Mouse (Mus musculus) urinary bladder, postnatal 36 days (tissue): ENCODE measurements around the gene Kctd12b.
A peak's percentile ranks its signal among the peaks of the same experiment; 100 is the strongest.
"Not testable (repeated sequence)": the region's sequence is repeated elsewhere in the genome, so short reads cannot be mapped to it uniquely, and the experiment has no call there.

Experiments used
- DNase-seq, 2 experiments: peaks; one replicate each; pipeline ENCODE4 v3.0.0; 2022; ENCODE audit warnings: low spot score in 2 of 2, mixed read lengths in 1 of 2

The Kctd12b gene

DNA sequence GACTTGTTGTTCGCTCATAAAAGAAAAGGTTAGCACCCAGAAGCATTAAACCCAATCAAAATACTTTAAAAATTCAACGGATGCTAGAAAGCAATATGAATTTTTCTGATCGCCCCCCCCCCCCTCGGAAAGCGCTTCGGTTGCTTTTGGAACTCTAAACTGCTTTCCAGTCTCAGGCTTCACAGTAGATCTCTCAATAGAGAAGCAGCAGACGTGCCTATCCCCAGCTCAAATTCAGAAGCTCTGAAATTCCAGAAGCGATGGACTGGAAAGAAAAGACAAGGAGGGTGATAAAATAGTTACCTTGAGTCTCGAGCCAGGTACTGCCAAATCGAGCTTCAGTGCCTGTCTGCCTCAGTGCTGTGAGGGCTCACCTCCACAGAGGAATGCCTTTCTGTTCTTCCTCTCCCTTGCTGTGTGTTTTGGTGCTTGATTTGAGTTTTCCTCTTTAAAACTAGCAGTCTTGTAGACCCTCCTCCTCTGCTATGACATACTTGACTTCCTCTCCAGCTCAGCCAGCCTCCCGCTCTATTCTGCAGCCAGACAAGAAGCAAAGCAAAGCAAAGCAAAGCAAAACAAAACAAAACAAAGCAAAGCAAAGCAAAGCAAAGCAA is at the start of gene Kctd12b:
Kctd12b (minus strand) TSS at position 610 of the 614 bp plus-strand sequence.
- peak in 1 of 2 experiments; percentile 22 for DNase-seq

DNA sequence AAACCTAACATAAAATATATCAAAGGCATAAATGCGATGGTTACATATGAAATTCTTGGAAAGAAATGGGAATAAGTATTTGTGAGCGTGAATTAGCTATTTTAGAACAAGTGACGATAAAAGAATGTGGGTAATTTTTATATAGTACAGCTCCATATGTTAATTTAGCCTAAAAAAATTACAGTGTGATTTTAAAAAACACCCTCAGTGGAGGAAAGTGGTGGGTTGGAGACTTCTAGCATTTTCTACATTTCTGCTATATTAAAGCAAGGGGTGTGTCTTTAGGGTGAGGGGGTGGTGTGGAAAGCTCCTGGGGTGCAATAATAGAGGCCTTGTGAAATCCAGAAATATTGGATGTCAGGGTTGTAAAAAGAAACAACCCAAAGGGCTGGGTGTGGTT is 46.3 kb upstream of the Kctd12b start:
- DNase-seq: no peak

DNA sequence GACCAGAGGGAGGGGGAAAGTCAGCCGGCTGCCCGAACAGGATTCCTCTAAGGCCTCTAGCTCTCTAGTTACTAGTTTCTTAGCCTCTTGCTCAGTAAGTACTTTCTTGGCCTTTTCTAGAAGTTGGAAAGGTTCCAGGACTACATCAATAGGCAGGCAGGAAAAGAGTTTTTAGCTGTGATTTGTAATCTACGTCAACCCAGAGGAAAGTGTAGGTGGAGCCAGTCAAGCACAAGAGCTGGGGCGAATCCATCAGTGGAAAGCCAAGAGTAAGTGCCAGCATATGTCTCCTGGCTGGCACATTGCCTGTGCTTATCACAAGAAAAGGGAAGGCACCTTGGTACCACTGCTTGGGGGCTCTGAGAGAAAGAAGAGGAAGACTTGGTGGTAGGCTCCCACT is 39.5 kb upstream of the Kctd12b start:
- no peak for DNase-seq

DNA sequence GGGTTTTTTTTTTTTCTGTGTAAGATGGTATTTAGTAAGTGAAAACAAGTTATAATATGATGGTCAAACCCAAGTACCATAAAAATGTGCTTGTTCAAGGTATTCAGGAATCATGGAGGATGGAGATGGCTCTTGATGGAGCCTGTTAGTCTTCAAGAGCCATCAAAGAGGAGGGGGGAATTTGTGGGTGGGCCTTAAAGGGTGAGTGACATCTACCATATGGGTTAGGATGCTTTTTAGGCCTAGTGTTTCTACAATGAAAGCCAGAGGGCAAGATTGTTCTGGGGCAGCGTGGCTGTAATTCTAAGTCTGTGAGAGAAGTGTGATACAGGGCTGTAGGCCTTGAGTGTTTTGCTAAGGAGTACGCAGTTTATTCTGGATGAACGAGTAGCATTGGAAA is 28.2 kb upstream of the Kctd12b start:
- no peak for DNase-seq

DNA sequence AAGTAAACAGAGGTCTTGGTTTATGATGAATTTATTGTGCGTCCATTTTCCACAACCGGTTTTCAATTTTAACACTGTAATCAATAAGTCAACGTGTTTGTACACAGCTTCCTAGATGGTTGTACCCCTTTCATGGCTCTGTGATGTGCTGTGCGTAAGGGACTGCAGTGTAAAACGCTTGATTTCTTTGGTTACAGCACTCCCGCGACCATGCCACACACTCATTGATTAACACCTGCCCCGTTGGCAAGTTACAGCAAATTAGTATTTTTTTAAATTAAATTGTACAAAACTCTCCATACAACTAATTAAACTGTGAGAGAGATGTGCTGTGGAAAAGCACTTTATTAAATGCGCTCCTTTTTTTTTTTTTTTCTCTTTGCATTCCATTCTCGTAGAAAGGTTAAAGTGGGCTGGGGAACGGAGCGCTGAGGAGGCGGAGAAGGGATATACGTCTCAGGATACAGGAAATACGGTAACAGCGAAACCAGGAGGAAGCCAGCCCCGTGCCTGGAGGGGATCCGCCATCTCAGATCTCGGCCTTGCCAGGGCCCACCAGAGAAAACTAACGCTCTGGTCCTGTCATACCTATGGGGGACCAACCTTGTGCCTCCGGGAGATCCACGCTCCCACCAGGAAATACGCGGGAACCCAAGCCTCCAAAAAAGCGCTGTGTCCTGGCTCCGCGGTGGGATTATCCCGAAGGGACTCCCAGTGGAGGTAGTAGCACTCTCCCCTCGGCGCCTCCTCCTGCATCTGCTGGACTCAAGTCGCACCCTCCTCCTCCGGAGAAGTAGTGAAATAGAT is 27.1 kb upstream of the Kctd12b start, which contains the start of gene Nbdy:
Nbdy (plus strand) TSS at position 481 of the 807 bp plus-strand sequence.
- DNase-seq: peak; percentile 26 to 28

DNA sequence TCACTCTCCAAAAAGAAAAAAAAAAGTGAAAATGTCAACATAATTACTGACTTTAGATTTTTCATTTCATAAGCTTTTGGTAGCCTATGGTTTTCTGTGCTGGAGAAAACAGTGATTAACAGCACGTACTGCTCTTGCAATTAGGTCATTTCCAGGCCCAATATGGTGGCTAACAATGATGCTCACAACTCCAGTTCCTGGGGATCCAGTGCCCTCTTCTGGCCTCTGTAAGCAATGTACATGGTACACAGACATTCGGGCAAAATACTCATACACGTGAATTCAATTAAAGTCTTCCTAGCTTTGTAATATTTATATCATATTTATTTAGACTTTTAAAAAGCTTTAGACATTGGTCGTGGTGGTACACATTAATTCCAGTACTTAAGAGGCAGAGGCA is 23.4 kb upstream of the Kctd12b start:
- no peak for DNase-seq

DNA sequence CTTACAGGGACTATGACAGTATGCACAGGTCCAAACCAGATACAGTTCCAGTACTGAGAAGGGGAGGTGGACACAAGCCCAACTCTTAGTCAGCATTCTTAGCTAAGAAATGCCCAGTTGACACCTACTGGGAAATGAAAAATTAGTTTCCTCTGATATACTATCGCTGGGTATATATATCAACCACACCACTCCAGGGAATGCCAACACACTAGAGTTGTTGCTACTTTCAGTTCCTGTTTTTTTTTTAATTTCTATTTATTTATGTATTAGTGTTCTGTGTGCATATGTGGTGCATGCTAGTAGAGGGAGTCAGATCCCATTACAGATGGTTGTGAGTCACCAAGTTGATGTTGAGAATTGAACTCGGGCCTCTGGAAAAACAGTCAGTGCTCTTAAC is 20.5 kb upstream of the Kctd12b start:
- DNase-seq: no peak

DNA sequence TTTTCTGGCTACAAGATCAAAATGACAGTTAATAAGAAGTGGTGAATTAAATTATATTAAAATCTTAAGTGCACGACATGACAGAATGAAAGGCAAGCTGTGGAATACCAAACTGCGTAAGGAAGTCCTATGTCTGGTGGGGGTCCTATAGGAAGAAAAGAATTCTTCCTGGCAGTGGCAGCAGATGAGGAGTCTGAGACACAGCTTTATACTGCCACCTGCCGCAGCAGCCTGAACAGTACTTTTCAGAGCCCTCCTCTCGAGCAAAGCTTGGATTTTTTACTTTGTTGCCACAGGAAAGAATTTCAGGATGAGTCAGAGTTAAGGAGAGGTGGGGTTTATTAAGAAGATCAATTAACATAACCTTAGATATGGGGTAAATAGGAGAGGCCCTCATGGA is 11.5 kb upstream of the Kctd12b start:
- DNase-seq: no peak

DNA sequence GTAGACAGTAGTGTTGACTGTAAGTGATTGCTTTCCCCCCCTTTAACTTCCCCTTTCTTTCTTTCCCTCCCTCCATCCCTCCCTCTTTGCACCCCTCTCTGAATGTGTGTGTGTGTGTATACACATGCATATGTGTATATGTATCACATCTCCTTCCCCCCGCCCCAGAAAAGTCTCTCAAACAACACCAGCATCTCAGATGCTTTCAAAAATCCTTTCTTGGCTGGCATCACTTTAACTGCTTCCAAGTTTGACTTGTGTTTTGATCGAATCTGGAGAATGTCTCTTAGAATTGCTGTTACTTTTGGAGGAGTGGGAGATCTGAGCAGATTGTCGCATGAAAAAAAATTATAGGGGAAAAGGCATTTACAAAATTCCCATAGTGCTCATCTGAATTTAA is 4.3 kb upstream of the Kctd12b start:
- no peak for DNase-seq

DNA sequence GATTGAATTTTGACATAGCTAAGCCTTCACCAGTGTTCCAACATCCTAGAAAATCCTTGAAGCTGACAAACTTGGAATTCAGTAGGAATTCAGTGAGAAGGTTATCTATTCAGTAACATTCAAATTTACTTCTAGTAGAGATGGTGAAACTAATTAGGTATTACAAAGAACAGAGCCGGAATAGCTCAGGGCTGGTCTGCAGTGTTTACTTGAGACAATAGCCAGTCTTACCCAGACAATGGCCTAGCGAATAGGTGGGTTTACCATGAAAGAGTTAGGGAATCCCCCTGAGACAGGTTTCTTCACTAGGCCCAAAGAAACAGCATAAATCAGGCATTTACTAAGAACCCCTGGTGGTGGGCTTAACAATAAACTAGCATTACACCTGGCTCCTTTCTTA is 28.0 kb downstream of the Kctd12b start:
- DNase-seq: not testable (repeated sequence)

DNA sequence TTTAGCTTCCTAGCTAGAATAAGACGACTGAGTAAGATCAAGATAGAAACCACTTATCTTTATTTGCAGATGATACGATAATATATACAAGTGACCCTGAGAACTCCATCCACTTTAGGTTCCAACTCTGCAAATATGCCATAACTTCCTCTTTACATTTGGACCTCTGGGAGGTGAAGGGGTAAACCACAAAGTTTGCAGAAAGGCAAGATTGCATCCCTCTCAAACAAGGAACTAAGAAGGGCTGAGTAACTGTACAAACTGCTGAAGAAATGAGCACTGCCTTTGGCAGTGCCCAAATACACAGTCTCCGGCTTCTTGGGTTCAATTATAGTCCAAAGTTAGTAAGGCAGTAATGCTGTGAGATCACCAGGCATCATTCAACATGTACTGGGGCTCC is 31.3 kb downstream of the Kctd12b start:
- DNase-seq: no peak

DNA sequence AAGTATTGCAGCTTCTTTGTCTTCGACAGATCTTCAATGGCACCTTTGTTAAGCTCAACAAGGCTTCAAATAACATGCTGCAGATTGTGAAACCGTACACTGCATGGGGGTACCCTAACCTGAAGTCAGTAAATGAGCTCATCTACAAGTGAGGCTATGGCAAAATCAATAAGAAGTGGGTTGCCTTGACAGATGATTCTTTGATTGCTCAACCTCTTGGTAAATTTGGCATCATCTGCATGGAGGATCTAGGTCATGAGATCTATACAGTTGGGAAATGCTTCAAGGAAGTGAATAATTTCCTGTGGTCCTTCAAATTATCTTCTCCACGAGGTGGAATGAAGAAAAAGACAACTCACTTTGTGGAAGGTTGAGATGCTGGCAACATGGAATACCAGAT is 39.2 kb downstream of the Kctd12b start:
- no peak for DNase-seq

DNA sequence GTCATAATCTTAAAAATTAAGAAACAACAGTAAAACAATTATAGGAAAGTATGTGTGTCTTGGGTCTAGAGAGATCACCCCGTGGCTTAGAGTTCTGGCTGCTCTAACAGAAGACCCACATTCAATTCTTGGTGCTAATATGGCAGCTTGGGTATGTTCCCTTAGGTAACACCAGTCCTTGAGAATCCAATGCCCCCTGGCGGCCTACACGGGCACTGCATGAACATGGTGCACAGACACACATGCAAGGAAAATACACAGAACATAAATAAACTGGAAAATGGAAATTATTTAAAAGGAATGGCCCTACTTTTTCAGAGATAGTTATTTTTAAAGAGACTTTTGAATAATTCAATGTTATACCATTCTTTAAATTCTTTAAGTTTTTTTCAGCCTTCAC is 55.6 kb downstream of the Kctd12b start:
- DNase-seq: no peak

DNA sequence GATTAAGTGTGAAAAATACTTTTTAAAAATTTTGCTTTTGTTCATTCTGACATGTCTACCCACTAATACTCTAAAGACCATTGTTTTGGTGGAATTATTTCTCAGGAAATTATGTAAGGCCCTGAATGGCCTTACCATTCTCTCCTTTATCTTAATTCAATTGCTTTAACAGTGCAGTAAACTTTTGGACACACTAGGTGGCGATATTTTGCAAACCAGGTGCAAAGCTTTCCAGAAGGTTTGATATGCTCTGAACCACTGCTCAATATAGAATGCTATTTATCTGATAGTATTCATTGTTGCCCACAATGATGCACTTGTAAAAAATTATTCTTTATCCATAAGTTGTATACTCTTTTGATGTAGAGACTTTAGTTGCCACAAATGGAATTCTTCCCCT is 59.9 kb downstream of the Kctd12b start:
- DNase-seq: no peak
